Mouse (Mus musculus): ENCODE data around the gene Mst1r. TPM values are rescaled to one million over a fixed set of nuclear protein-coding genes. Genes with fewer than 3 reads are reported as not detected.

Gene Mst1r
- polyA plus RNA-seq, 1 experiment from 2014 or later = 2.8 TPM

GRCm38 (mm10) chr9:107950460-107951355 is 44.0 kb downstream of the Mst1r start:
- no peaks in the 10 kb centered on the region for H3K27me3 ChIP-seq (replicated peaks; ENCODE audit: control insufficient read depth, insufficient read depth, low read length)
- H3K27ac ChIP-seq (replicated peaks; ENCODE audit: low read depth, low read length) = peak overlapping the region; percentile 77

GRCm38 (mm10) chr9:107955613-107956289 is 49.1 kb downstream of the Mst1r start:
- Histone ChIP-seq H3K4me2 (ENCODE audit: low read depth, low read length) (no peak overlapping the region), H3K9ac (ENCODE audit: low read depth, low read length) (no peak overlapping the region), H3K4me1 (ENCODE audit: control insufficient read depth, insufficient read depth, low read length) (no peaks in the 10 kb centered on the region; the same call in 1 of the 2 replicates), H3K9me3 (ENCODE audit: control insufficient read depth, low read length) (no peaks in the 10 kb centered on the region), H3K27ac (replicated peaks; ENCODE audit: low read depth, low read length) (no peak overlapping the region), H3K4me3 (ENCODE audit: low read depth, low read length) (no peak overlapping the region), H3K27me3 (replicated peaks; ENCODE audit: control insufficient read depth, insufficient read depth, low read length) (no peaks in the 10 kb centered on the region), H3K36me3 (ENCODE audit: control insufficient read depth, insufficient read depth, low read length) (peaks cover 29% of the 10 kb centered on the region; the same call in 1 of the 2 replicates)
- ATAC-seq (ENCODE audit: low read depth) = no peak
- no peak for DNase-seq (ENCODE audit: low spot score)
- WGBS = 73% methylated on average over 6 of the region's 6 CpGs

More at GRCm38 (mm10) chr9:107950460-107951355, 44.0 kb downstream of the Mst1r start:
- H3K9ac ChIP-seq (ENCODE audit: low read depth, low read length) = peak overlapping the region; percentile 73
- H3K4me2 ChIP-seq (ENCODE audit: low read depth, low read length) = peak overlapping the region; percentile 65
- ATAC-seq (ENCODE audit: low read depth) = peak; percentile 96
- H3K36me3 ChIP-seq (ENCODE audit: control insufficient read depth, insufficient read depth, low read length) = no peaks in the 10 kb centered on the region
- peak overlapping the region; percentile 69 for H3K4me3 ChIP-seq (ENCODE audit: low read depth, low read length)
- WGBS = 14% methylated on average over 42 of the region's 45 CpGs
- peak; percentile 97 for DNase-seq (ENCODE audit: low spot score)
- no peaks in the 10 kb centered on the region for H3K9me3 ChIP-seq (ENCODE audit: control insufficient read depth, low read length)
- peaks cover 4% of the 10 kb centered on the region for H3K4me1 ChIP-seq (ENCODE audit: control insufficient read depth, insufficient read depth, low read length)

- Histone ChIP-seq H3K9me3 (ENCODE audit: control insufficient read depth, low read length) (no peaks in the 10 kb centered on the region), H3K4me2 (ENCODE audit: low read depth, low read length) (no peak overlapping the region), H3K27ac (replicated peaks; ENCODE audit: low read depth, low read length) (no peak overlapping the region), H3K36me3 (ENCODE audit: control insufficient read depth, insufficient read depth, low read length) (peaks cover 29% of the 10 kb centered on the region), H3K27me3 (replicated peaks; ENCODE audit: control insufficient read depth, insufficient read depth, low read length) (no peaks in the 10 kb centered on the region), H3K4me1 (ENCODE audit: control insufficient read depth, insufficient read depth, low read length) (no peaks in the 10 kb centered on the region), H3K9ac (ENCODE audit: low read depth, low read length) (no peak overlapping the region), H3K4me3 (ENCODE audit: low read depth, low read length) (no peak overlapping the region)
- DNase-seq (ENCODE audit: low spot score) = no peak
- 66% methylated on average over 6 of the region's 6 CpGs for WGBS
- no peak for ATAC-seq (ENCODE audit: low read depth)
These were observed 50.5 kb downstream of the Mst1r start for GRCm38 (mm10) chr9:107957141-107957540.

- WGBS = 73% methylated on average over 6 of the region's 6 CpGs
- no peaks in the 10 kb centered on the region for H3K4me1 ChIP-seq (ENCODE audit: control insufficient read depth, insufficient read depth, low read length)
- no peak for ATAC-seq (ENCODE audit: low read depth)
- H3K4me3 ChIP-seq (ENCODE audit: low read depth, low read length) = no peak overlapping the region
- H3K4me2 ChIP-seq (ENCODE audit: low read depth, low read length) = no peak overlapping the region
- peaks cover 38% of the 10 kb centered on the region for H3K36me3 ChIP-seq (ENCODE audit: control insufficient read depth, insufficient read depth, low read length)
- no peak overlapping the region for H3K27ac ChIP-seq (replicated peaks; ENCODE audit: low read depth, low read length)
- no peak overlapping the region for H3K9ac ChIP-seq (ENCODE audit: low read depth, low read length)
- H3K9me3 ChIP-seq (ENCODE audit: control insufficient read depth, low read length) = no peaks in the 10 kb centered on the region
- H3K27me3 ChIP-seq (replicated peaks; ENCODE audit: control insufficient read depth, insufficient read depth, low read length) = no peaks in the 10 kb centered on the region
- no peak for DNase-seq (ENCODE audit: low spot score)
These were observed 53.2 kb downstream of the Mst1r start for GRCm38 (mm10) chr9:107959896-107960295.

- no peak for DNase-seq (ENCODE audit: low spot score)
- no peak overlapping the region for H3K9ac ChIP-seq (ENCODE audit: low read depth, low read length)
These were observed 54.3 kb downstream of the Mst1r start for GRCm38 (mm10) chr9:107960928-107961327.

GRCm38 (mm10) chr9:107961351-107961762 is 54.7 kb downstream of the Mst1r start:
- Histone ChIP-seq H3K36me3 (ENCODE audit: control insufficient read depth, insufficient read depth, low read length) (peaks cover 40% of the 10 kb centered on the region), H3K27ac (replicated peaks; ENCODE audit: low read depth, low read length) (no peak overlapping the region), H3K27me3 (replicated peaks; ENCODE audit: control insufficient read depth, insufficient read depth, low read length) (no peaks in the 10 kb centered on the region), H3K9ac (ENCODE audit: low read depth, low read length) (no peak overlapping the region), H3K4me3 (ENCODE audit: low read depth, low read length) (no peak overlapping the region), H3K9me3 (ENCODE audit: control insufficient read depth, low read length) (no peaks in the 10 kb centered on the region), H3K4me2 (ENCODE audit: low read depth, low read length) (no peak overlapping the region), H3K4me1 (ENCODE audit: control insufficient read depth, insufficient read depth, low read length) (no peaks in the 10 kb centered on the region)
- no peak for ATAC-seq (ENCODE audit: low read depth)
- WGBS = 90% methylated on average over 10 of the region's 10 CpGs
- DNase-seq (ENCODE audit: low spot score) = no peak

More at GRCm38 (mm10) chr9:107960928-107961327, 54.3 kb downstream of the Mst1r start:
- H3K27me3 ChIP-seq (replicated peaks; ENCODE audit: control insufficient read depth, insufficient read depth, low read length) = no peaks in the 10 kb centered on the region
- ATAC-seq (ENCODE audit: low read depth) = no peak
- no peak overlapping the region for H3K4me2 ChIP-seq (ENCODE audit: low read depth, low read length)
- no peaks in the 10 kb centered on the region for H3K4me1 ChIP-seq (ENCODE audit: control insufficient read depth, insufficient read depth, low read length)
- peaks cover 40% of the 10 kb centered on the region for H3K36me3 ChIP-seq (ENCODE audit: control insufficient read depth, insufficient read depth, low read length)
- H3K9me3 ChIP-seq (ENCODE audit: control insufficient read depth, low read length) = no peaks in the 10 kb centered on the region
- no peak overlapping the region for H3K4me3 ChIP-seq (ENCODE audit: low read depth, low read length)
- H3K27ac ChIP-seq (replicated peaks; ENCODE audit: low read depth, low read length) = no peak overlapping the region
- WGBS = 80% methylated on average over 4 of the region's 4 CpGs

- Histone ChIP-seq H3K9me3 (ENCODE audit: control insufficient read depth, low read length) (no peaks in the 10 kb centered on the region), H3K4me3 (ENCODE audit: low read depth, low read length) (no peak overlapping the region), H3K9ac (ENCODE audit: low read depth, low read length) (no peak overlapping the region), H3K4me1 (ENCODE audit: control insufficient read depth, insufficient read depth, low read length) (no peaks in the 10 kb centered on the region), H3K27me3 (replicated peaks; ENCODE audit: control insufficient read depth, insufficient read depth, low read length) (no peaks in the 10 kb centered on the region), H3K36me3 (ENCODE audit: control insufficient read depth, insufficient read depth, low read length) (peaks cover 40% of the 10 kb centered on the region), H3K27ac (replicated peaks; ENCODE audit: low read depth, low read length) (no peak overlapping the region), H3K4me2 (ENCODE audit: low read depth, low read length) (no peak overlapping the region)
- WGBS = 60% methylated on average over 5 of the region's 5 CpGs
- 0 out of 2 replicates have a peak, but pooled peaks have one; percentile 27 for ATAC-seq (ENCODE audit: low read depth)
- DNase-seq (ENCODE audit: low spot score) = peak; percentile 67
These were observed 55.2 kb downstream of the Mst1r start for GRCm38 (mm10) chr9:107961881-107962280.

GRCm38 (mm10) chr9:107962916-107963315 is 56.2 kb downstream of the Mst1r start:
- Histone ChIP-seq H3K27ac (replicated peaks; ENCODE audit: low read depth, low read length) (no peak overlapping the region), H3K9ac (ENCODE audit: low read depth, low read length) (no peak overlapping the region), H3K36me3 (ENCODE audit: control insufficient read depth, insufficient read depth, low read length) (peaks cover 29% of the 10 kb centered on the region), H3K9me3 (ENCODE audit: control insufficient read depth, low read length) (no peaks in the 10 kb centered on the region), H3K27me3 (replicated peaks; ENCODE audit: control insufficient read depth, insufficient read depth, low read length) (no peaks in the 10 kb centered on the region), H3K4me1 (ENCODE audit: control insufficient read depth, insufficient read depth, low read length) (no peaks in the 10 kb centered on the region), H3K4me2 (ENCODE audit: low read depth, low read length) (no peak overlapping the region), H3K4me3 (ENCODE audit: low read depth, low read length) (no peak overlapping the region)
- 95% methylated on average over 9 of the region's 9 CpGs for WGBS
- ATAC-seq (ENCODE audit: low read depth) = no peak
- DNase-seq (ENCODE audit: low spot score) = no peak

Data from embryonic facial prominence, embryonic 14.5 days (tissue).